In the genomic region with DNA sequence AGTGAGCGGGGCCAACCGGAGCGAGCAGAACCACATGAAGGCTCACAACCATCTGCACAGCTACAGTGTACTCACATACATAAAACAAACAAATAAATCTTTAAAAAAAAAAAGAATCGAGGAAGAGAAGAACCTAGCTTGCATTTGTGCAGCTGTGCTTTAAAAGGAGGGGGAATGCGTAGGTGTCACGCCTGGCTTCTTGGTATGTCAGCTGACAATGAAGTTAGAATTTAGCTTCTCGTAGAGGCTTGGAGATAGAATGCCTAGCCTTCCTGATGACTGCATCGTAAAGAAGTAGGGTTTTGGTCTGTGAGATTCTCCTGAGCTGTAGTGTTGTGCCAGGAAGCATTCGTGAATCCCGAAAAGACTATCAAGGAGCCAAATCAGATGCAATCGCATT, we compare ENCODE assay signal across 18 mouse cellular contexts. TPM values are rescaled to one million over a fixed set of nuclear protein-coding genes. Genes with fewer than 3 reads are reported as not detected.
A peak's percentile ranks its signal among the peaks of the same experiment; 100 is the strongest.
DNase-seq lines count a peak whose midpoint lies in the region; ATAC-seq and TF ChIP-seq lines count a peak whose summit lies in the region.
"Had no signal": no experiment of that assay in that cellular context is flagged by ENCODE, and none has a peak within 500 bp of the region (broad histone marks: within the 10 kb centered on the region; RNA-seq: fewer than 3 reads in every experiment).

No protein-coding gene starts in this region.

- peaks cover 12% of the 10 kb centered on the region for H3K79me2 ChIP-seq in MEL (ENCODE audit: control insufficient read depth, insufficient read depth, low read length, poor library complexity)

- WGBS in kidney, adult 2 months = 54% methylated on average over 11 of the region's 11 CpGs
- 53% methylated on average over 11 of the region's 11 CpGs for WGBS in kidney, embryonic 14.5 days
- 80% methylated on average over 11 of the region's 11 CpGs for WGBS in limb, embryonic 10.5 days
- 71% methylated on average over 11 of the region's 11 CpGs for WGBS in stomach, postnatal 0 days

- TF ChIP-seq CTCF in kidney, adult 2 months (conservative IDR thresholded peaks at IDR 0.05; ENCODE audit: insufficient read depth, insufficient read length, low read depth, low read length) = no peak
- no peak for TF ChIP-seq CTCF in MEL (IDR thresholded peaks at IDR 0.05 in 2 of 3, conservative IDR thresholded peaks at IDR 0.05 in 1 of 3; ENCODE audit: control insufficient read depth in 1 of 3, insufficient read depth in 1 of 3, low read depth in 2 of 3, low read length in 3 of 3, poor library complexity in 1 of 3, severe bottlenecking in 1 of 3)
- TF ChIP-seq CTCF in stomach, postnatal 0 days (IDR thresholded peaks at IDR 0.05; ENCODE audit: low read depth) = no peak

- TF ChIP-seq EP300 in MEL (IDR thresholded peaks at IDR 0.05; ENCODE audit: low read depth in 1 of 2, low read length in 2 of 2) = no peak
- TF ChIP-seq EP300 in stomach, postnatal 0 days (optimal IDR thresholded peaks at IDR 0.05) = no peak

- H3K4me1 ChIP-seq in kidney, adult 2 months (ENCODE audit: control insufficient read depth, insufficient read depth, low read length) = peaks cover 15% of the 10 kb centered on the region; the same call in 1 of the 2 replicates
- peaks cover 18% of the 10 kb centered on the region for H3K4me1 ChIP-seq in kidney, embryonic 14.5 days (ENCODE audit: control insufficient read depth, insufficient read depth, low read length)
- H3K4me1 ChIP-seq in MEL (ENCODE audit: control insufficient read depth in 1 of 2, insufficient read depth in 2 of 2, low read length in 2 of 2) = peaks cover 9 to 29% of the 10 kb centered on the region in 2 experiments
- peaks cover 39% of the 10 kb centered on the region for H3K4me1 ChIP-seq in limb, embryonic 10.5 days
- peaks cover 3% of the 10 kb centered on the region; the same call in 1 of the 2 replicates for H3K4me1 ChIP-seq in stomach, postnatal 0 days (replicated peaks; ENCODE audit: control insufficient read depth, insufficient read depth)

- no peak overlapping the region for H3K4me2 ChIP-seq in kidney, embryonic 14.5 days (replicated peaks; ENCODE audit: low read depth, low read length)
- H3K4me2 ChIP-seq in stomach, postnatal 0 days (replicated peaks; ENCODE audit: low read depth) = no peak overlapping the region
- H3K4me2 ChIP-seq: embryonic facial prominence, embryonic 12.5 days; forebrain, embryonic 12.5 days; heart, embryonic 12.5 days; hindbrain, embryonic 14.5 days had no signal

- no peak overlapping the region for H3K4me3 ChIP-seq in kidney, adult 2 months (ENCODE audit: insufficient read depth, low read depth, low read length)
- no peak overlapping the region for H3K4me3 ChIP-seq in kidney, embryonic 14.5 days (ENCODE audit: low read length)
- H3K4me3 ChIP-seq in MEL (ENCODE audit: control insufficient read depth in 1 of 2, insufficient read depth in 1 of 2, low read depth in 2 of 2, low read length in 2 of 2) = peak overlapping the region; percentile 40
- H3K4me3 ChIP-seq in limb, embryonic 10.5 days = no peak overlapping the region
- H3K4me3 ChIP-seq in stomach, postnatal 0 days (ENCODE audit: low read depth, low read length) = no peak overlapping the region
- H3K4me3 ChIP-seq: embryonic facial prominence, embryonic 12.5 days; forebrain, embryonic 12.5 days; heart, embryonic 12.5 days; hindbrain, embryonic 10.5 days had no signal

- peak overlapping the region; percentile 19; the same call in 1 of the 2 replicates for H3K27ac ChIP-seq in kidney, adult 2 months (ENCODE audit: insufficient read depth, low read depth, low read length)
- no peak overlapping the region for H3K27ac ChIP-seq in kidney, embryonic 14.5 days (ENCODE audit: low read depth, low read length)
- peak overlapping the region; percentile 34 for H3K27ac ChIP-seq in MEL (ENCODE audit: control insufficient read depth, low read depth, low read length)
- no peak overlapping the region for H3K27ac ChIP-seq in limb, embryonic 10.5 days
- no peak overlapping the region for H3K27ac ChIP-seq in stomach, postnatal 0 days (replicated peaks)
- H3K27ac ChIP-seq: embryonic facial prominence, embryonic 12.5 days; forebrain, embryonic 12.5 days; hindbrain, embryonic 10.5 days; hindbrain, embryonic 14.5 days had no signal

- no peaks in the 10 kb centered on the region for H3K36me3 ChIP-seq in kidney, adult 2 months (ENCODE audit: control insufficient read depth, insufficient read depth, low read length)
- no peaks in the 10 kb centered on the region for H3K36me3 ChIP-seq in kidney, embryonic 14.5 days (ENCODE audit: control insufficient read depth, insufficient read depth, low read length)
- H3K36me3 ChIP-seq in MEL (ENCODE audit: control insufficient read depth in 1 of 2, insufficient read depth in 2 of 2, low read length in 2 of 2) = peaks cover 0 to 22% of the 10 kb centered on the region in 2 experiments; a peak in 2 of 4 replicates
- peaks cover 14% of the 10 kb centered on the region for H3K36me3 ChIP-seq in limb, embryonic 10.5 days
- no peaks in the 10 kb centered on the region for H3K36me3 ChIP-seq in stomach, postnatal 0 days (ENCODE audit: control insufficient read depth, insufficient read depth, low read length)

- TF ChIP-seq POLR2A in kidney, adult 2 months (IDR thresholded peaks at IDR 0.05; ENCODE audit: low read depth, low read length) = no peak
- no peak for TF ChIP-seq POLR2A in MEL (IDR thresholded peaks at IDR 0.05; ENCODE audit: control insufficient read depth in 1 of 2, insufficient read depth in 1 of 2, low read depth in 1 of 2, low read length in 2 of 2, poor library complexity in 1 of 2)

- no peaks in the 10 kb centered on the region for H3K27me3 ChIP-seq in kidney, adult 2 months (replicated peaks; ENCODE audit: control insufficient read depth, insufficient read depth, low read length)
- no peaks in the 10 kb centered on the region for H3K27me3 ChIP-seq in kidney, embryonic 14.5 days (ENCODE audit: control insufficient read depth, insufficient read depth, low read length)
- no peaks in the 10 kb centered on the region for H3K27me3 ChIP-seq in MEL (ENCODE audit: control insufficient read depth in 1 of 2, insufficient read depth in 2 of 2, low read length in 2 of 2)
- H3K27me3 ChIP-seq in limb, embryonic 10.5 days (ENCODE audit: low read depth, poor library complexity, severe bottlenecking) = no peaks in the 10 kb centered on the region
- H3K27me3 ChIP-seq in stomach, postnatal 0 days (ENCODE audit: control insufficient read depth, insufficient read depth, low read length) = no peaks in the 10 kb centered on the region
- H3K27me3 ChIP-seq: CH12.LX; embryonic facial prominence, embryonic 12.5 days; forebrain, embryonic 12.5 days; heart, embryonic 12.5 days had no signal

- H3K9ac ChIP-seq in kidney, embryonic 14.5 days (ENCODE audit: low read depth, low read length) = no peak overlapping the region
- peak overlapping the region; percentile 25 for H3K9ac ChIP-seq in MEL (ENCODE audit: control insufficient read depth, low read depth, low read length, poor library complexity, severe bottlenecking)
- no peak overlapping the region for H3K9ac ChIP-seq in stomach, postnatal 0 days (ENCODE audit: low read length)
- H3K9ac ChIP-seq: embryonic facial prominence, embryonic 12.5 days; forebrain, embryonic 12.5 days; heart, embryonic 12.5 days; hindbrain, embryonic 14.5 days had no signal

- H3K9me3 ChIP-seq in kidney, embryonic 14.5 days (ENCODE audit: control insufficient read depth, low read length) = no peaks in the 10 kb centered on the region
- H3K9me3 ChIP-seq in MEL (replicated peaks; ENCODE audit: insufficient read depth, low read length) = no peaks in the 10 kb centered on the region
- no peaks in the 10 kb centered on the region for H3K9me3 ChIP-seq in limb, embryonic 10.5 days (replicated peaks)
- no peaks in the 10 kb centered on the region for H3K9me3 ChIP-seq in stomach, postnatal 0 days (ENCODE audit: control insufficient read depth, low read length)
- H3K9me3 ChIP-seq: embryonic facial prominence, embryonic 12.5 days; forebrain, embryonic 12.5 days; G1E; heart, embryonic 12.5 days; hindbrain, embryonic 10.5 days had no signal

- DNase-seq in kidney, adult 2 months = peak; percentile 24
- DNase-seq in kidney, postnatal 14 days = peak; percentile 28
- no peak for DNase-seq in kidney, postnatal 10 days
- DNase-seq in 3T3-L1 (ENCODE audit: low read depth, low spot score) = peak; percentile 30
- DNase-seq in MEL (ENCODE audit: low read depth, low spot score) = peak; percentile 72
- no peak for DNase-seq in limb, embryonic 10.5 days (ENCODE audit: low spot score)
- DNase-seq in stomach, postnatal 0 days (ENCODE audit: low spot score) = no peak
- DNase-seq: cerebellum, adult 11-12 months; gastrocnemius, postnatal 14 days had no signal

- no peak for ATAC-seq in kidney, embryonic 14.5 days (ENCODE audit: low FRiP score, low TSS enrichment)
- ATAC-seq in stomach, postnatal 0 days (ENCODE audit: low FRiP score, low TSS enrichment) = no peak
- ATAC-seq: forebrain, embryonic 16.5 days had no signal

- no peak for TF ChIP-seq RAD21 in MEL (IDR thresholded peaks at IDR 0.05; ENCODE audit: low read depth, low read length)

TF ChIP-seq in MEL, 35 proteins besides CTCF, POLR2A, EP300 and RAD21 (continues in another document):
- TF ChIP-seq BHLHE40 (IDR thresholded peaks at IDR 0.05; ENCODE audit: borderline replicate concordance, low read depth, low read length) (no peak), TBP (IDR thresholded peaks at IDR 0.05; ENCODE audit: low read depth, low read length) (no peak), ETS1 (IDR thresholded peaks at IDR 0.05; ENCODE audit: low read depth, low read length) (peak; percentile 72), TAL1 (IDR thresholded peaks at IDR 0.05; ENCODE audit: low read length) (no peak), SIN3A (IDR thresholded peaks at IDR 0.05; ENCODE audit: low read length) (peak; percentile 49)

RNA-seq across cellular contexts. Expression of a gene that starts 1.7 kb away (rescaled TPM):
- 27.3 and 28.6 TPM in 2 replicates for polyA plus RNA-seq in kidney, adult 2 months (2012; rRNA removed)
- polyA plus RNA-seq in kidney, embryonic 14.5 days (2014; fragmentation: Nextera tagmentation; extraction: Ambion mirVana) = 12.1 and 14.3 TPM in 2 replicates
- total RNA-seq in MEL (2012; rRNA removed) = 4.0 and 5.2 TPM in 2 replicates
- polyA plus RNA-seq in MEL (2012; ENCODE audit: insufficient read depth in 1 of 2, insufficient read length in 2 of 2, low read depth in 1 of 2, low replicate concordance in 2 of 2, missing spikeins in 1 of 2) = 10 to 100 TPM in 1 of 2 experiments, not detected in 1; 18.0 TPM
- 42.2 and 42.7 TPM in 2 replicates for polyA plus RNA-seq in limb, embryonic 10.5 days (2016; fragmentation: Nextera tagmentation; extraction: Ambion mirVana)
- polyA plus RNA-seq in stomach, postnatal 0 days (2015; fragmentation: Nextera tagmentation; extraction: Ambion mirVana) = 7.1 and 7.3 TPM in 2 replicates

RNA-seq across cellular contexts. Expression of a gene that starts 15.7 kb away (rescaled TPM):
- 17.9 and 21.3 TPM in 2 replicates for polyA plus RNA-seq in kidney, adult 2 months (2012; rRNA removed)
- 7.1 and 10.4 TPM in 2 replicates for polyA plus RNA-seq in kidney, embryonic 14.5 days (2014; fragmentation: Nextera tagmentation; extraction: Ambion mirVana)
- 8.3 and 9.1 TPM in 2 replicates for total RNA-seq in MEL (2012; rRNA removed)
- polyA plus RNA-seq in MEL (2012; ENCODE audit: insufficient read depth in 1 of 2, insufficient read length in 2 of 2, low read depth in 1 of 2, low replicate concordance in 2 of 2, missing spikeins in 1 of 2) = 10 to 100 TPM in 1 of 2 experiments, not detected in 1; 10.6 TPM
- polyA plus RNA-seq in limb, embryonic 10.5 days (2016; fragmentation: Nextera tagmentation; extraction: Ambion mirVana) = 15.9 and 17.8 TPM in 2 replicates
- 6.0 and 6.5 TPM in 2 replicates for polyA plus RNA-seq in stomach, postnatal 0 days (2015; fragmentation: Nextera tagmentation; extraction: Ambion mirVana)

Comparison
In these comparisons a context has a peak if more than half of its experiments do, and no peak if none do; other contexts are left out.
1. DNase-seq: peak in kidney, adult 2 months (single experiment), kidney, postnatal 14 days (single experiment), 3T3-L1 (single experiment) and MEL (single experiment); none in kidney, postnatal 10 days (single experiment), limb, embryonic 10.5 days (single experiment) and stomach, postnatal 0 days (single experiment).
2. H3K27ac ChIP-seq: peak in kidney, adult 2 months (single experiment) and MEL (single experiment); none in kidney, embryonic 14.5 days (single experiment), limb, embryonic 10.5 days (single experiment) and stomach, postnatal 0 days (single experiment).
3. H3K4me3 ChIP-seq: peak in MEL (2 of 2); none in kidney, adult 2 months (single experiment), kidney, embryonic 14.5 days (single experiment), limb, embryonic 10.5 days (single experiment) and stomach, postnatal 0 days (single experiment).